Mouse (Mus musculus): ENCODE measurements at regions not wholly inside any gene's neighbourhood (a gene's known extent, or its start where the extent isn't known, plus 50 kb on each side); places are given as distances from the start of the nearest gene placed in this dataset.
"Not testable (repeated sequence)": the region's sequence is repeated elsewhere in the genome, so short reads cannot be mapped to it uniquely, and the experiment has no call there.

GRCm38 (mm10) chr4:84157911-84158647, 517.0 kb downstream of the Bnc2 start:
- no peak for DNase-seq (ENCODE audit: low read depth, low spot score)

- DNase-seq (ENCODE audit: low read depth, low spot score): no peak
These were observed 511.7 kb downstream of the Bnc2 start for GRCm38 (mm10) chr4:84163362-84163761.

DNA sequence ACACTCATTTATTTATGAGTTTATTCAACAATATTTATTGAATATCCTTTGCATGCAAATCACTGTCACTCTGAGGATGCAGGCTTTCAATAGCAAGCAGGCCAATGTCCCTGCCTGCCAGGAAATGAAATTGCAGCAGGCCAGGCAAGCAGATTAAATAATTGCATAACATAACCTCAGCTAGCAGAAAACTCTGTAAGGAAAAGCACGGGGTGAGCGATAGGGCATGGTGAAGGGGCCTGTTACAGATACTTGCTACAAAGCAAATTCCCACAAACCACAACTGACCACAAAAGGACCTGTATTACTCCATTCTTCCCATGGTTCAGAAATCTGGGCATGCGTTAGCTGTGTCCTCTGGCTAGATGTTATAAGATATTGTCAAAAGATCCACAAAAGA, 509.8 kb downstream of the Bnc2 start:
- no peak for DNase-seq (ENCODE audit: low read depth, low spot score)

GRCm38 (mm10) chr4:84172841-84173240, 502.2 kb downstream of the Bnc2 start:
- DNase-seq (ENCODE audit: low read depth, low spot score): no peak

- no peak for DNase-seq (ENCODE audit: low read depth, low spot score)
These were observed 501.6 kb downstream of the Bnc2 start for GRCm38 (mm10) chr4:84173441-84173840.

DNA sequence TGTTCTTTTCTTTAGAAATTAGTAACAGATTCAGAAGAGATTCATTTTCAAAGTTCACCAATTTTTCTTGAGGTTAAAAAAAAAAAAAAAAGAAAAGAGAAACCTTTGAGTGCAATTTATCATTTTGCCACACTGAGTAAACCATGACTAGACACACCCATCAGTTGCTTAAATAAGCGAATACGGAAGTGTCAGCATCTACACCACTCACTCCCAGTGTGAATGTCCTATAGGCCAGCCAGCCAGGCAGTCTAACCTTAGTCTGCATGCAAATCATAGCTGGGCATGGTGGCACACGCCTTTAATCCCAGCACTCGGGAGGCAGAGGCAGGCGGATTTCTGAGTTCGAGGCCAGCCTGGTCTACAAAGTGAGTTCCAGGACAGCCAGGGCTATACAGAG, 498.6 kb downstream of the Bnc2 start:
- not testable (repeated sequence) for DNase-seq (ENCODE audit: low read depth, low spot score)

DNA sequence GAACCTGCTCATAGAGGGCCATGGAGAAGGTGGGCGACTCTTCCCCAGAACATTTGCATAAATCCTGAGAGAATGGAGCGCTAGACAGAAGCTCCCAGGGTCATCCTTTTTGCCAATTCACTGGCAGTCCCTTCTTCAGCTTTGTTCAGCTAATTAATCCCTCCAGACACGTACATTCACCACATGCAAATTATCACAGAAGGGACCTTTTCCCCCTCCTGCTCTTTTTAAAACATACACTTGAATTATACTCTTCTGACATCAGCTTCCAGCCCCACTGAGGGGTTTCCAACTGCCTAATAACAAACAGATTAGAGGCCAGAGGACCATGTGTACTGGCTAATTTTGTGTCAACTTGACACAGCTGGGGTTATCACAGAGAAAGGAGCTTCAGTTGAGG, 497.2 kb downstream of the Bnc2 start:
- DNase-seq (ENCODE audit: low read depth, low spot score): no peak

DNA sequence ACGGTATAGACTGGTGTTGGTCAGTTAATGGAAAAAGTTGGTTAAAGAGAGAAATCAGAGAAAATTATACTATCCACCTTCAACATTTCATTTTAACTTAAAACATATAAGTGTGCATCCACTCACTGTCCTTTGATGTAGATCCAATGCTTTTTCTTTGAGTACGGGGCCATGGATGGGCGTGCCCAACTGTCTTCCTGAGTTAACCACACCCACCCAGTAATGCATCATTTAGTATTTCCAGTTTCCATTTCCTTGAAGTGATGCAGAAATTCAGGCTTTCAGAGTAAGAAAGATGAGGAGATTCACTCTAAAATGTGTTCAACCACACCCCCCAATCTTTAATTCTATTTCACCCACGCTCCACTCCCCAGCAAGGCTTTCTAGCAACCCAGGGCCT, 490.6 kb downstream of the Bnc2 start:
- no peak for DNase-seq (ENCODE audit: low read depth, low spot score)

- no peak for DNase-seq (ENCODE audit: low read depth, low spot score)
These were observed 490.2 kb downstream of the Bnc2 start for GRCm38 (mm10) chr4:84184844-84185243.

GRCm38 (mm10) chr4:84189315-84189714, 485.8 kb downstream of the Bnc2 start:
- DNase-seq (ENCODE audit: low read depth, low spot score): no peak

GRCm38 (mm10) chr4:84191303-84191702, 483.8 kb downstream of the Bnc2 start:
- no peak for DNase-seq (ENCODE audit: low read depth, low spot score)

GRCm38 (mm10) chr4:84192301-84192700, 482.8 kb downstream of the Bnc2 start:
- no peak for DNase-seq (ENCODE audit: low read depth, low spot score)

- no peak for DNase-seq (ENCODE audit: low read depth, low spot score)
These were observed 478.3 kb downstream of the Bnc2 start for GRCm38 (mm10) chr4:84196732-84197131.

DNA sequence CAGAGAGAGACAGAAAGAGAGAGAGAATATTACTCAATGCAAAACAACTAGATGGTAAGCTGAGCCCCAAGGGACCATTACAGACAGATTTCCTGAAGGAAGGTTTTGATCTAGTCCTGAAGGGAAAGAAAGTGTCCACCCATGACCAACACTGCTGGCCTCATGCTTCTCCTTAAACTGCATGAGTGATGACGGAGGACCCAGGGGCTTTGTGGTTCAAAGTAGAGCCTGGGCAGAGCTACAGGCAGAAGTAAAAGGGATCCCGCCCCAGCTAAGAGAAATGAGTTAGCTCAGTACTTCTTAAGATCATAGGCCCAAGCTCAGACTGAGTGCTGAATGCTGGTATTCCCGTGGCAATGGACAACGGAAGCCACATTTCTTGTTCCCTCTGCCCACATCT, 476.9 kb downstream of the Bnc2 start:
- DNase-seq (ENCODE audit: low read depth, low spot score): no peak

DNA sequence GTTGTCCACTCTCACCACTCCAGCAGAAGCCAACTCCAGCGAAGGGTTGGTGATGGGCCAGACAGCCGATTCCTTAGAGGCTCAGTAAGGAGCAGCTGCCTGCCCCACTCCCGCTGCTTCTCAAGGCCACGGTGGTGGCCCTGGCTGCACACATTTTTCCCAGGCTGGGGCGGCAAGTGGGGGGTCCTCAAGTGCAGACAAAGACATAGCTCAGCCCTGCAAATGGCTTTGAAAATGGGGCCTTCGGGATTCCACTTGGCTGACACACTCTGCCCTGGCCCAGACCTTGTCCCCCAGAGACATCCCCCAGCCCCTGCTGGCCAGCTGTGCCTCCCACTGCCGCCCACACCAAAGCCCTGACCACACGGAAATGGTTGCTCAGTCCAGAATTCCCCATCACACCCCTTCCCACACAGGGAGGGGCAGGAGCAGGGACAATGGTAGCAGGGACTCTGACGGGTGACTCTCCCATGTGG, 475.9 kb downstream of the Bnc2 start:
- DNase-seq (ENCODE audit: low read depth, low spot score): no peak

GRCm38 (mm10) chr4:84201001-84201400, 474.1 kb downstream of the Bnc2 start:
- DNase-seq (ENCODE audit: low read depth, low spot score): no peak

DNA sequence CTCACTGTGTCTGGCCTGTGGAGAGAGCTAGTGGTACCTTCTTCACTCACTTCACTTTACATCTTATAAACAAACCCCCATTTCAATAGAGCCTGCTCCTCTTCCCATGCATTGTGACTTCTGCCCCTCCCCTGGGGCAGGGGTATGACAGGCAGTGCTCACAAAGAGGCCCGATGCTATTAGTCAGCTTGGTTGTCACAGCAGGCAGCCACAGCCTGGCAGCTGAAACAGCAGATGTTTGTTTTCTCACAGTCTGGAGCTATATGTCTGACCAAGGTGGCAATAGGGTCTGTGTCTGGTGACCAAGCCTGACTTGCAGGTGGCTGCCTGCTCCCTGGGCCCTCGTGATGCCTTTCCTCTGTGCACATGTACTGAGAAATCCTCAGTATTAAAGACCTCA, 472.8 kb downstream of the Bnc2 start:
- no peak for DNase-seq (ENCODE audit: low read depth, low spot score)

DNA sequence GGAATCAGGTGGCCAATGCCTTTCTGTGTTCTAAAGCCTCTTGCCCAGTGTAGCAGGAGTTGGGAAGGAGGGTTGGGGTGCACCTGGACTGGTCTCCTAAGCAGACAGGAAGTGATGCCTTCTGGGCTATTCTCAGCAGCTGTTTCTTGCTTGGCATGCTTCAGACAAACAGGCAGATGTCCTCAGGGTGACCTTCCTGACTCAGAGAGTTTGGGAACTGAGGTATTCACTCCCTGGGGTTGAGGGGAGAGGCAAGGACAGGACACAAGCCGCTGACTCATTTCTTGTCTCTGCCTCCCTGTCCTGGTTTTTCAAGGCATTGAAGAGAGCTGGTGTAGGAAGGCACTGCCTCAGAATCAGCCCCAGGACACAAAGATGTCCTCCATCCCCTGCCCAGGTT, 471.4 kb downstream of the Bnc2 start:
- no peak for DNase-seq (ENCODE audit: low read depth, low spot score)

- no peak for DNase-seq (ENCODE audit: low read depth, low spot score)
These were observed 470.3 kb downstream of the Bnc2 start for GRCm38 (mm10) chr4:84204777-84205176.

DNA sequence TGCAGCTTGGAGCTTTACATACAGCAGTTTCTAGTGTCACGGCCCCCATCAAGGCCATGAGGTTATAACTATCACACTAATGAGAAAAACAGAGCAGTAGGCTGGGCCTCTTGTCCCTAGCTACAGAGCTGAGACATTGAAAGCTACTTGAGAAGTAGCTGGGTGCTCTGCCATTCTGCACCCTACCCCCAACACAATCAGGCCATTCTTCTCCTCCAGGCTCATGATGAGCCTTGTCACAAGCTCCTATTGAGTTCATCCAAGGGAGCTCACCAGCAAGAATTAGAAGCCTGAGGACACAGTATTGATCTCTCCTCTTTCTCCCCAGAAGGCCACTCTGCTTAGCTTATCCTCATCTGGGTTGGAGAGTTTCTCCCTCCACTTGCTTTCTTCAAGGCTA, 466.9 kb downstream of the Bnc2 start:
- DNase-seq (ENCODE audit: low read depth, low spot score): no peak

DNA sequence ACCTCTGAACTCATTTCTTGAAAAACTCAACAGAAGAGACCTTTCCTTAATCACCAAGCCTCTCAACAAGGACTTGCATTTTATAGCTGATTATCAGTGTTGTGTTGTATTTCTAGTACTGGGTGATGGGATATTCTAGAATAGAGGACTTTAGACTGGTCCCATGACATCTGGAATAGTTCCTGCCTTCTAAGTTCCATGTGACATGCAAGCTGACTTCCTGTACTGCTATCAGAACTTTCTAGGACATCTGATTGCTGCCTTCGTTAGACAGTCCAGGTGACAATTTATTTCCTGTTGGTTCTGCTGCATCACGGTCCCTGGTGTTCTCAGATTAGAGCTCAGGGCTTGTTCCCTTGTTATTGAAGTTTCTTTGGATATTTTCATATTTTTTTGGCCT, 465.5 kb downstream of the Bnc2 start:
- no peak for DNase-seq (ENCODE audit: low read depth, low spot score)

DNA sequence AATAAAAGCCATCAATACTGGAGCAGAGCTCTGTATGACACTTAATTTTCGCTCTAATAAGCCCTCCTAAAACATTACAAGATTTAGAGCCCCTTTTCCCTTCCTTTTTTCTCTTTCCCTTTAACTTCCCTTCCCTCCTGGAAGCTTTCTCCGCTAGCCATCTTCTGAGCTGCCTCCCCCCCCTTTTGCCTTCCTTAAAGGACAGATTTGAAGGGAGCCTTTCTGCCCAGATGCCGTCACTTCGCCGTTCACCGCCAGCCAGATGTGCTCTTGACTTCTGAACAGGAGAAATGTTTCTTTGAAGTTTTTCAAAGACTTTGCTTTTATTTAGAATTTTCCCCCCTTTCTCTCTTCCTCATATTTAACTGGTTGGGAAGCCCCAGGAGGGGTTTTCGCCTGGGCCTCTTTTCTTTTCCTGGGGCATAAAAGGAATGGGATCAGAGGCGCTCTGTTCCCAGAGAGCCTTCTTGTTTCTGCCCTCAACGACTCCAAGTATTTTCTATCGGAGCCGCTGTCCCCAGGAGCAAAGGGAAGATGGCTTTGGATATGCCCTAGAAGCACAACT, 463.7 kb downstream of the Bnc2 start:
- DNase-seq (ENCODE audit: low read depth, low spot score): no peak

GRCm38 (mm10) chr4:84212004-84212403, 463.1 kb downstream of the Bnc2 start:
- DNase-seq (ENCODE audit: low read depth, low spot score): no peak

DNA sequence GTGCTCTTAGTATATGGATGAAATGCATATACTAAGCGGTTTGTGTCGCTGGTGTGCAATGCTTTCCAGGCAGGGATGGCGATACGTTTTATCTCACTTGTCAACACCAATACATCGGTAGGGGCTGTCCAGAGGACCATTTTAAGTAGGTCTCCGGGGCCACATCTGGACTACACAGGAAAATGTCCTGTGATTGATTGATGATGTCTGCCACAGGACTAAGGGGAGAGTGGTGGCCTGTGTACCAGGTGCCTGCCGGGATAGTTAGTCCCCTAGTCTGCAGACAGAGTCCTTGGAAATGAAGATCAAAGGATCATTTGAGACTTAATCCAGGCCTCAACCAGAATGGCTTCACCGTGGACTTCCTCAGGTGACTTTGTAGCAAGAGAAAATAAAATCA, 460.6 kb downstream of the Bnc2 start:
- no peak for DNase-seq (ENCODE audit: low read depth, low spot score)
